25 mouse cellular contexts compared by ENCODE assay signal in the genomic region with DNA sequence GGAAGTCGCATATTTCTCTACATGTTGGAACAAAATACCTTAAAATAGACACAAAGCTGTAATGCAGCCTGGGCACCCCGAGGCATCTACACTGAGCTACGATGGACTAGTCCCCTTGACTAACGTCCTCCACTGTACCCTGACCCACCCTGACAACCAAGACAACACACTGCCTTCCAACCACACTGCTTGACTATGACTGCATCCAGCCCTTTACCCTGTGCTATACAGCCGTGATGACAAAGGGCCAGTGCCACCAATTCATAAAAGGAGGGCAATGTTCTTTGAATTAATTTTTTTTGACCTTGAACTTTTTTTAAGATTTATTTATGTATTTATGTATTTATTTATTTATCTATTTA. TPM values are rescaled to one million over a fixed set of nuclear protein-coding genes. Genes with fewer than 3 reads are reported as not detected.
DNase-seq lines count a peak whose midpoint lies in the region; ATAC-seq and TF ChIP-seq lines count a peak whose summit lies in the region.
"Had no signal": no experiment of that assay in that cellular context is flagged by ENCODE, and none has a peak within 500 bp of the region (broad histone marks: within the 10 kb centered on the region; RNA-seq: fewer than 3 reads in every experiment).

No protein-coding gene starts in this region.

- ATAC-seq in forebrain, embryonic 12.5 days (ENCODE audit: low FRiP score): no peak
- no peak for ATAC-seq in forebrain, embryonic 11.5 days (replicated peaks; ENCODE audit: low FRiP score)
- no peak for ATAC-seq in hindbrain, embryonic 14.5 days (ENCODE audit: low FRiP score)
- ATAC-seq in midbrain, embryonic 13.5 days: peak; percentile 81; the same call in 1 of the 2 replicates
- ATAC-seq in neural tube, embryonic 14.5 days (ENCODE audit: low read depth): peak; percentile 56; the same call in 1 of the 2 replicates
- ATAC-seq: inflammation-experienced regulatory T-cells, adult 6 months; liver, embryonic 12.5 days had no signal

- H3K4me2 ChIP-seq in forebrain, embryonic 12.5 days: no peak overlapping the region
- no peak overlapping the region for H3K4me2 ChIP-seq in forebrain, embryonic 11.5 days (ENCODE audit: low read depth, low read length, severe bottlenecking)
- H3K4me2 ChIP-seq in hindbrain, embryonic 14.5 days (replicated peaks): no peak overlapping the region
- no peak overlapping the region for H3K4me2 ChIP-seq in midbrain, embryonic 13.5 days (replicated peaks)
- no peak overlapping the region; the same call in 1 of the 2 replicates for H3K4me2 ChIP-seq in neural tube, embryonic 14.5 days (ENCODE audit: low read depth, low read length)
- H3K4me2 ChIP-seq: embryonic facial prominence, embryonic 13.5 days; heart, embryonic 11.5 days; limb, embryonic 12.5 days; liver, embryonic 12.5 days had no signal

- H3K36me3 ChIP-seq in forebrain, embryonic 12.5 days (replicated peaks): peaks cover 85% of the 10 kb centered on the region
- peaks cover 7% of the 10 kb centered on the region; the same call in 1 of the 2 replicates for H3K36me3 ChIP-seq in forebrain, embryonic 11.5 days (ENCODE audit: control insufficient read depth, insufficient read depth, low read length)
- H3K36me3 ChIP-seq in hindbrain, embryonic 14.5 days (replicated peaks; ENCODE audit: control insufficient read depth, insufficient read depth): peaks cover 16% of the 10 kb centered on the region
- H3K36me3 ChIP-seq in midbrain, embryonic 13.5 days: peaks cover 43% of the 10 kb centered on the region
- peaks cover 3% of the 10 kb centered on the region; the same call in 1 of the 2 replicates for H3K36me3 ChIP-seq in neural tube, embryonic 14.5 days (ENCODE audit: control insufficient read depth, insufficient read depth, low read length)
- H3K36me3 ChIP-seq in kidney, adult 2 months (ENCODE audit: control insufficient read depth, insufficient read depth, low read length): no peaks in the 10 kb centered on the region

- no peaks in the 10 kb centered on the region for H3K27me3 ChIP-seq in forebrain, embryonic 12.5 days
- no peaks in the 10 kb centered on the region for H3K27me3 ChIP-seq in forebrain, embryonic 11.5 days (ENCODE audit: control insufficient read depth, insufficient read depth, low read length)
- H3K27me3 ChIP-seq in hindbrain, embryonic 14.5 days (ENCODE audit: control insufficient read depth, insufficient read depth, low read length): no peaks in the 10 kb centered on the region
- H3K27me3 ChIP-seq in midbrain, embryonic 13.5 days: no peaks in the 10 kb centered on the region
- no peaks in the 10 kb centered on the region for H3K27me3 ChIP-seq in neural tube, embryonic 14.5 days (ENCODE audit: control insufficient read depth, insufficient read depth, low read length)
- H3K27me3 ChIP-seq in kidney, adult 2 months (replicated peaks; ENCODE audit: control insufficient read depth, insufficient read depth, low read length): no peaks in the 10 kb centered on the region
- H3K27me3 ChIP-seq: embryonic facial prominence, embryonic 13.5 days; limb, embryonic 12.5 days; liver, embryonic 12.5 days; megakaryocyte, embryonic 14.5 days had no signal

- H3K9me3 ChIP-seq in forebrain, embryonic 12.5 days: no peaks in the 10 kb centered on the region
- no peaks in the 10 kb centered on the region for H3K9me3 ChIP-seq in forebrain, embryonic 11.5 days (ENCODE audit: control insufficient read depth, low read length)
- H3K9me3 ChIP-seq in hindbrain, embryonic 14.5 days (ENCODE audit: control insufficient read depth, low read length): no peaks in the 10 kb centered on the region
- H3K9me3 ChIP-seq in midbrain, embryonic 13.5 days: no peaks in the 10 kb centered on the region
- H3K9me3 ChIP-seq in neural tube, embryonic 14.5 days (ENCODE audit: control insufficient read depth, low read length): no peaks in the 10 kb centered on the region
- H3K9me3 ChIP-seq: embryonic facial prominence, embryonic 13.5 days; limb, embryonic 12.5 days; liver, embryonic 12.5 days; megakaryocyte, embryonic 14.5 days had no signal

- peak overlapping the region; percentile 75 for H3K27ac ChIP-seq in forebrain, embryonic 12.5 days
- H3K27ac ChIP-seq in forebrain, embryonic 11.5 days (ENCODE audit: low read depth, low read length): no peak overlapping the region; the same call in 1 of the 2 replicates
- H3K27ac ChIP-seq in hindbrain, embryonic 14.5 days: peak overlapping the region; percentile 92
- H3K27ac ChIP-seq in midbrain, embryonic 13.5 days: peak overlapping the region; percentile 93
- peak overlapping the region; percentile 81 for H3K27ac ChIP-seq in neural tube, embryonic 14.5 days (ENCODE audit: low read depth, low read length)
- no peak overlapping the region for H3K27ac ChIP-seq in kidney, adult 2 months (ENCODE audit: insufficient read depth, low read depth, low read length)
- H3K27ac ChIP-seq: limb, embryonic 12.5 days; liver, embryonic 12.5 days had no signal

- no peak overlapping the region for H3K9ac ChIP-seq in forebrain, embryonic 12.5 days
- no peak overlapping the region for H3K9ac ChIP-seq in forebrain, embryonic 11.5 days (ENCODE audit: low read length)
- H3K9ac ChIP-seq in hindbrain, embryonic 14.5 days: no peak overlapping the region
- H3K9ac ChIP-seq in midbrain, embryonic 13.5 days (replicated peaks): no peak overlapping the region
- no peak overlapping the region for H3K9ac ChIP-seq in neural tube, embryonic 14.5 days (replicated peaks; ENCODE audit: low read depth, low read length)
- H3K9ac ChIP-seq: embryonic facial prominence, embryonic 13.5 days; limb, embryonic 12.5 days; liver, embryonic 12.5 days had no signal

- no peak for TF ChIP-seq POLR2A in kidney, adult 2 months (IDR thresholded peaks at IDR 0.05; ENCODE audit: low read depth, low read length)

- no peak for DNase-seq in forebrain, embryonic 11.5 days (ENCODE audit: low spot score)
- no peak for DNase-seq in hindbrain, embryonic 14.5 days (ENCODE audit: low spot score)
- no peak for DNase-seq in kidney, adult 2 months
- no peak for DNase-seq in urinary bladder, postnatal 14 days (ENCODE audit: low spot score)
- no peak for DNase-seq in adrenal gland, postnatal 25 days
- DNase-seq: adrenal gland, adult 8-10 months; cerebellum, postnatal 10 days; heart, postnatal 10 days; kidney, postnatal 4 days; layer of hippocampus, adult 9-11 months; lung, adult 2 months; right cerebral cortex, adult 18-20 months; thymus, postnatal 4 days had no signal

- WGBS in forebrain, embryonic 12.5 days: 84% methylated on average over 5 of the region's 5 CpGs
- 94% methylated on average over 5 of the region's 5 CpGs for WGBS in forebrain, embryonic 11.5 days
- 62% methylated on average over 5 of the region's 5 CpGs for WGBS in hindbrain, embryonic 14.5 days
- 65% methylated on average over 5 of the region's 5 CpGs for WGBS in midbrain, embryonic 13.5 days
- 60% methylated on average over 5 of the region's 5 CpGs for WGBS in neural tube, embryonic 14.5 days
- 92% methylated on average over 5 of the region's 5 CpGs for WGBS in kidney, adult 2 months

- TF ChIP-seq CTCF in kidney, adult 2 months (conservative IDR thresholded peaks at IDR 0.05; ENCODE audit: insufficient read depth, insufficient read length, low read depth, low read length): no peak

- H3K4me1 ChIP-seq in forebrain, embryonic 12.5 days: no peaks in the 10 kb centered on the region
- H3K4me1 ChIP-seq in forebrain, embryonic 11.5 days (replicated peaks; ENCODE audit: control insufficient read depth, insufficient read depth, low read length): no peaks in the 10 kb centered on the region
- H3K4me1 ChIP-seq in hindbrain, embryonic 14.5 days (replicated peaks; ENCODE audit: control insufficient read depth, insufficient read depth, low read length): peaks cover 20% of the 10 kb centered on the region
- peaks cover 25% of the 10 kb centered on the region for H3K4me1 ChIP-seq in midbrain, embryonic 13.5 days (replicated peaks)
- peaks cover 13% of the 10 kb centered on the region; the same call in 1 of the 2 replicates for H3K4me1 ChIP-seq in neural tube, embryonic 14.5 days (ENCODE audit: control insufficient read depth, insufficient read depth, low read length)
- H3K4me1 ChIP-seq in kidney, adult 2 months (ENCODE audit: control insufficient read depth, insufficient read depth, low read length): no peaks in the 10 kb centered on the region
- H3K4me1 ChIP-seq: limb, embryonic 12.5 days; liver, embryonic 12.5 days; megakaryocyte, embryonic 14.5 days had no signal

- H3K4me3 ChIP-seq in forebrain, embryonic 12.5 days (replicated peaks): no peak overlapping the region
- H3K4me3 ChIP-seq in forebrain, embryonic 11.5 days (ENCODE audit: low read depth, low read length): no peak overlapping the region
- H3K4me3 ChIP-seq in hindbrain, embryonic 14.5 days (replicated peaks; ENCODE audit: low read length): no peak overlapping the region
- no peak overlapping the region for H3K4me3 ChIP-seq in midbrain, embryonic 13.5 days (replicated peaks)
- H3K4me3 ChIP-seq in neural tube, embryonic 14.5 days (ENCODE audit: low read depth, low read length): no peak overlapping the region
- no peak overlapping the region for H3K4me3 ChIP-seq in kidney, adult 2 months (ENCODE audit: insufficient read depth, low read depth, low read length)
- H3K4me3 ChIP-seq: embryonic facial prominence, embryonic 13.5 days; limb, embryonic 12.5 days; liver, embryonic 12.5 days; megakaryocyte, embryonic 14.5 days; myocyte had no signal

RNA-seq across cellular contexts. Expression of a gene that starts 13.4 kb away (rescaled TPM):
- polyA plus RNA-seq in forebrain, embryonic 12.5 days (2016; fragmentation: Nextera tagmentation; extraction: Ambion mirVana): 230 and 251 TPM in 2 replicates
- 201 and 217 TPM in 2 replicates for polyA plus RNA-seq in forebrain, embryonic 11.5 days (2014; fragmentation: Nextera tagmentation; extraction: Ambion mirVana)
- polyA plus RNA-seq in hindbrain, embryonic 14.5 days (2014; fragmentation: Nextera tagmentation; extraction: Ambion mirVana): 44.9 and 51.3 TPM in 2 replicates
- 118 and 125 TPM in 2 replicates for polyA plus RNA-seq in midbrain, embryonic 13.5 days (2015; fragmentation: Nextera tagmentation; extraction: Ambion mirVana)
- polyA plus RNA-seq in neural tube, embryonic 14.5 days (2014; fragmentation: Nextera tagmentation; extraction: Ambion mirVana): 45.9 and 65.6 TPM in 2 replicates
- 2.4 and 2.6 TPM in 2 replicates for polyA plus RNA-seq in kidney, adult 2 months (2012; rRNA removed)
- total RNA-seq in adrenal gland, postnatal 25 days (2021): 13.4 and 13.6 TPM in 2 replicates

RNA-seq across cellular contexts. Expression of a gene that starts 32.1 kb away (rescaled TPM):
- 14.7 and 18.2 TPM in 2 replicates for polyA plus RNA-seq in forebrain, embryonic 12.5 days (2016; fragmentation: Nextera tagmentation; extraction: Ambion mirVana)
- polyA plus RNA-seq in forebrain, embryonic 11.5 days (2014; fragmentation: Nextera tagmentation; extraction: Ambion mirVana): 3.9 and 5.3 TPM in 2 replicates
- 49.7 and 51.7 TPM in 2 replicates for polyA plus RNA-seq in hindbrain, embryonic 14.5 days (2014; fragmentation: Nextera tagmentation; extraction: Ambion mirVana)
- polyA plus RNA-seq in midbrain, embryonic 13.5 days (2015; fragmentation: Nextera tagmentation; extraction: Ambion mirVana): 48.0 and 54.5 TPM in 2 replicates
- polyA plus RNA-seq in neural tube, embryonic 14.5 days (2014; fragmentation: Nextera tagmentation; extraction: Ambion mirVana): 66.0 and 69.8 TPM in 2 replicates
- 0.34 and 0.37 TPM in 2 replicates for polyA plus RNA-seq in kidney, adult 2 months (2012; rRNA removed)
- total RNA-seq in adrenal gland, postnatal 25 days (2021): 0.33 and 0.49 TPM in 2 replicates

RNA-seq across cellular contexts. Expression of a gene that starts 36.9 kb away (rescaled TPM):
- not detected in 2 replicates for polyA plus RNA-seq in forebrain, embryonic 12.5 days (2016; fragmentation: Nextera tagmentation; extraction: Ambion mirVana)
- not detected in 2 replicates for polyA plus RNA-seq in forebrain, embryonic 11.5 days (2014; fragmentation: Nextera tagmentation; extraction: Ambion mirVana)
- 0.77 and 1.2 TPM in 2 replicates for polyA plus RNA-seq in hindbrain, embryonic 14.5 days (2014; fragmentation: Nextera tagmentation; extraction: Ambion mirVana)
- 0.71 and 0.99 TPM in 2 replicates for polyA plus RNA-seq in midbrain, embryonic 13.5 days (2015; fragmentation: Nextera tagmentation; extraction: Ambion mirVana)
- polyA plus RNA-seq in neural tube, embryonic 14.5 days (2014; fragmentation: Nextera tagmentation; extraction: Ambion mirVana): 1.4 and 1.6 TPM in 2 replicates
- polyA plus RNA-seq in kidney, adult 2 months (2012; rRNA removed): 97.9 and 124 TPM in 2 replicates
- total RNA-seq in adrenal gland, postnatal 25 days (2021): not detected in 2 replicates
- total RNA-seq: adrenal gland, adult 8-10 months; gastrocnemius, postnatal 4 days; heart, postnatal 10 days had no signal
- polyA plus RNA-seq: embryonic facial prominence, embryonic 13.5 days; heart, embryonic 11.5 days; inflammation-experienced regulatory T-cells, adult 6 months; kidney, embryonic 14.5 days; limb, embryonic 12.5 days; liver, embryonic 12.5 days; lung, adult 2 months; myocyte had no signal

RNA-seq across cellular contexts. Expression of a gene that starts 47.5 kb away (rescaled TPM):
- polyA plus RNA-seq in forebrain, embryonic 12.5 days (2016; fragmentation: Nextera tagmentation; extraction: Ambion mirVana): 0.22 and 0.69 TPM in 2 replicates
- polyA plus RNA-seq in forebrain, embryonic 11.5 days (2014; fragmentation: Nextera tagmentation; extraction: Ambion mirVana): 0.17 TPM in 1 of 2 replicates, not detected in the other
- 0.42 and 1.4 TPM in 2 replicates for polyA plus RNA-seq in hindbrain, embryonic 14.5 days (2014; fragmentation: Nextera tagmentation; extraction: Ambion mirVana)
- polyA plus RNA-seq in midbrain, embryonic 13.5 days (2015; fragmentation: Nextera tagmentation; extraction: Ambion mirVana): 0.79 and 1.1 TPM in 2 replicates
- 1.4 and 2.1 TPM in 2 replicates for polyA plus RNA-seq in neural tube, embryonic 14.5 days (2014; fragmentation: Nextera tagmentation; extraction: Ambion mirVana)
- polyA plus RNA-seq in kidney, adult 2 months (2012; rRNA removed): 0.66 and 1.6 TPM in 2 replicates
- total RNA-seq in adrenal gland, postnatal 25 days (2021): 1.9 and 3.3 TPM in 2 replicates
- total RNA-seq: gastrocnemius, postnatal 4 days had no signal
- polyA plus RNA-seq: inflammation-experienced regulatory T-cells, adult 6 months; limb, embryonic 12.5 days had no signal

RNA-seq across cellular contexts. Expression of a gene that starts 59.2 kb away (rescaled TPM):
- not detected in 2 replicates for polyA plus RNA-seq in forebrain, embryonic 12.5 days (2016; fragmentation: Nextera tagmentation; extraction: Ambion mirVana)
- not detected in 2 replicates for polyA plus RNA-seq in forebrain, embryonic 11.5 days (2014; fragmentation: Nextera tagmentation; extraction: Ambion mirVana)
- not detected in 2 replicates for polyA plus RNA-seq in hindbrain, embryonic 14.5 days (2014; fragmentation: Nextera tagmentation; extraction: Ambion mirVana)
- polyA plus RNA-seq in midbrain, embryonic 13.5 days (2015; fragmentation: Nextera tagmentation; extraction: Ambion mirVana): not detected in 2 replicates
- not detected in 2 replicates for polyA plus RNA-seq in neural tube, embryonic 14.5 days (2014; fragmentation: Nextera tagmentation; extraction: Ambion mirVana)
- 741 and 818 TPM in 2 replicates for polyA plus RNA-seq in kidney, adult 2 months (2012; rRNA removed)
- total RNA-seq in adrenal gland, postnatal 25 days (2021): 0.82 TPM in 1 of 2 replicates, not detected in the other
- total RNA-seq: gastrocnemius, postnatal 4 days; heart, postnatal 10 days had no signal
- polyA plus RNA-seq: embryonic facial prominence, embryonic 13.5 days; heart, embryonic 11.5 days; inflammation-experienced regulatory T-cells, adult 6 months; limb, embryonic 12.5 days; liver, embryonic 12.5 days had no signal

Comparison
In these comparisons a context has a peak if more than half of its experiments do, and no peak if none do; other contexts are left out.
1. H3K27ac ChIP-seq: peak in forebrain, embryonic 12.5 days (single experiment), hindbrain, embryonic 14.5 days (single experiment), midbrain, embryonic 13.5 days (single experiment) and neural tube, embryonic 14.5 days (single experiment); none in forebrain, embryonic 11.5 days (single experiment) and kidney, adult 2 months (single experiment).
2. ATAC-seq: peak in midbrain, embryonic 13.5 days (single experiment) and neural tube, embryonic 14.5 days (single experiment); none in forebrain, embryonic 12.5 days (single experiment), forebrain, embryonic 11.5 days (single experiment) and hindbrain, embryonic 14.5 days (single experiment).
3. RNA of a gene that starts 13.4 kb away (polyA plus RNA-seq): 230 to 251 TPM in forebrain, embryonic 12.5 days, 201 to 217 TPM in forebrain, embryonic 11.5 days, 118 to 125 TPM in midbrain, embryonic 13.5 days, 45.9 to 65.6 TPM in neural tube, embryonic 14.5 days and 44.9 to 51.3 TPM in hindbrain, embryonic 14.5 days; 2.4 to 2.6 TPM in kidney, adult 2 months; every median in the first group is over 10 times any median in the second.
4. RNA of a gene that starts 36.9 kb away (polyA plus RNA-seq): 97.9 to 124 TPM in kidney, adult 2 months; 1.4 to 1.6 TPM in neural tube, embryonic 14.5 days, 0.77 to 1.2 TPM in hindbrain, embryonic 14.5 days, 0.71 to 0.99 TPM in midbrain, embryonic 13.5 days, not detected in forebrain, embryonic 12.5 days and not detected in forebrain, embryonic 11.5 days; every median in the first group is over 10 times any median in the second.